Mouse (Mus musculus) adrenal gland, postnatal 25 days (tissue): Measurements from ENCODE around the gene Gramd4. TPM values are rescaled to one million over a fixed set of nuclear protein-coding genes. Genes with fewer than 3 reads are reported as not detected.
A peak's percentile ranks its signal among the peaks of the same experiment; 100 is the strongest.
"Not testable (repeated sequence)": the region's sequence is repeated elsewhere in the genome, so short reads cannot be mapped to it uniquely, and the experiment has no call there.

Source experiments
- DNase-seq: peaks from one replicate; pipeline ENCODE4 v3.0.0; 2021; ENCODE audit warnings: mixed read lengths
- total RNA-seq: library from RNA; stranded (reverse); gene quantifications from 2 replicates; pipeline ENCODE4 v1.2.3, GENCODE M21; 2021

Gene Gramd4
- total RNA-seq, 1 experiment from 2014 or later, result 17.4 TPM

GRCm38 (mm10) chr15:86117115-86118100 lies 59.9 kb downstream of the Gramd4 start:
- peak; percentile 27 for DNase-seq

- DNase-seq, result no peak
Measured at GRCm38 (mm10) chr15:86119186-86119585, 61.7 kb downstream of the Gramd4 start.

GRCm38 (mm10) chr15:86122261-86122949 lies 64.9 kb downstream of the Gramd4 start:
- DNase-seq, result peak; percentile 67

GRCm38 (mm10) chr15:86123409-86123808 lies 65.9 kb downstream of the Gramd4 start:
- no peak for DNase-seq

GRCm38 (mm10) chr15:86124359-86124758 lies 66.9 kb downstream of the Gramd4 start:
- DNase-seq, result peak; percentile 81

GRCm38 (mm10) chr15:86129036-86129435 lies 71.5 kb downstream of the Gramd4 start:
- no peak for DNase-seq

- no peak for DNase-seq
Measured at GRCm38 (mm10) chr15:86130657-86131056, 73.2 kb downstream of the Gramd4 start.

GRCm38 (mm10) chr15:86134941-86135783 lies 77.7 kb downstream of the Gramd4 start:
- DNase-seq, result peak; percentile 87

GRCm38 (mm10) chr15:86137638-86138037 lies 80.1 kb downstream of the Gramd4 start:
- DNase-seq, result peak; percentile 61

GRCm38 (mm10) chr15:86140323-86140722 lies 82.8 kb downstream of the Gramd4 start:
- DNase-seq, result peak; percentile 54

GRCm38 (mm10) chr15:86144577-86144976 lies 87.1 kb downstream of the Gramd4 start:
- DNase-seq, result no peak

- peak; percentile 60 for DNase-seq
Measured at GRCm38 (mm10) chr15:86145046-86145445, 87.6 kb downstream of the Gramd4 start.

- no peak for DNase-seq
Measured at GRCm38 (mm10) chr15:86146922-86147321, 89.4 kb downstream of the Gramd4 start.

- DNase-seq, result no peak
Measured at GRCm38 (mm10) chr15:86150593-86150992, 93.1 kb downstream of the Gramd4 start.

GRCm38 (mm10) chr15:86153481-86153960 lies 96.0 kb downstream of the Gramd4 start:
- no peak for DNase-seq

GRCm38 (mm10) chr15:86156492-86156891 lies 99.0 kb downstream of the Gramd4 start:
- DNase-seq, result no peak

GRCm38 (mm10) chr15:86159093-86159492 lies 101.6 kb downstream of the Gramd4 start:
- DNase-seq, result peak; percentile 26

GRCm38 (mm10) chr15:86159719-86160118 lies 102.2 kb downstream of the Gramd4 start:
- DNase-seq, result no peak

- DNase-seq, result no peak
Measured at GRCm38 (mm10) chr15:86160906-86161305, 103.4 kb downstream of the Gramd4 start.

GRCm38 (mm10) chr15:86161800-86162199 lies 104.3 kb downstream of the Gramd4 start:
- not testable (repeated sequence) for DNase-seq

GRCm38 (mm10) chr15:86164718-86165345 lies 107.3 kb downstream of the Gramd4 start:
- DNase-seq, result no peak
